Mouse (Mus musculus): ENCODE measurements around the gene Egfem1. TPM values are rescaled to one million over a fixed set of nuclear protein-coding genes. Genes with fewer than 3 reads are reported as not detected.

Egfem1 gene
- polyA plus RNA-seq, 1 experiment, result 12.9 TPM

DNA sequence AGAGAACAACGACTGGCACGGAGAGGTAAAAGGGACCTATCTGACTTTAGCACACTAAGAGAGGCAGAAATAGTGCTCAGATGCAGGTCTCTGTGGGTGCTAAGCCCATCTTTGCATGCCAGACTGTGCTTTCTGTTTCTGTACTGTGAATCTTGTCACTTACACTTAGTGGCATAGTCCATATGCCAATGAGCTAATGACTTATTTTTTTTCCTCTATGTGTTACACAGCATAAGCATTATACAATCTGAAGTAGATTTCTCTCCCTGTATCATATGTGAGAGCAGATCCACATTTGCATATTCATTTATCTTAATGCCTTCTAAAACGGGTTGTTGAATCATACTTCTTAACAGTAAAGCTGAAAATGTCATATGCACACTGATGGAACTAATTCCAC lies 317.2 kb downstream of the Egfem1 start:
- TF ChIP-seq POLR2A (IDR thresholded peaks at IDR 0.05; ENCODE audit: extremely low read depth, insufficient read depth, low read length) (no peak), CTCF (IDR thresholded peaks at IDR 0.05; ENCODE audit: extremely low read depth, insufficient read depth, low read length) (no peak)
- H3K4me3 ChIP-seq (ENCODE audit: insufficient read depth, low read length), result no peak overlapping the region
- peak overlapping the region; percentile 17; the same call in 1 of the 2 replicates for H3K27ac ChIP-seq (ENCODE audit: insufficient read depth, low read length)
- H3K4me1 ChIP-seq (ENCODE audit: control insufficient read depth, insufficient read depth, low read length), result peaks cover 2% of the 10 kb centered on the region; the same call in 1 of the 2 replicates

DNA sequence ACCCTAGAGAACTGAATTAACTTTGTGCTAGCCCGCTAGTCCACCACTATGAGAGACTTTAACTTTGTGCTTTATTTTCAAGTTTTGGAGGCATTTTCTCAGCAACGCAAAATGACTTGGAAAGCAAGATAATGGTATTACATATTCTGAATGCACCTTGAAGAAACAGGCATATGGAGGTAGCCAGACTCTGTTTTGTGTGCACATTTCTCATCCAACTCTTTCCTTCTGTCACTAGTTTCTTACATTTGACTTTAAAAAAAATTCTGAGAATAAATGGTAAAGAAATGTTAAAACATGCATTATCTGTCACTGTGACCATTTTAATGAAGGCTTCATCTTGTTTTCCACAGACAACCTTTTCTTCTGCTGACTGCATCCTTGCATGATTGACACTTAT lies 339.8 kb downstream of the Egfem1 start:
- H3K4me1 ChIP-seq (ENCODE audit: control insufficient read depth, insufficient read depth, low read length), result no peaks in the 10 kb centered on the region
- TF ChIP-seq CTCF (IDR thresholded peaks at IDR 0.05; ENCODE audit: extremely low read depth, insufficient read depth, low read length) (no peak), POLR2A (IDR thresholded peaks at IDR 0.05; ENCODE audit: extremely low read depth, insufficient read depth, low read length) (no peak)
- H3K4me3 ChIP-seq (ENCODE audit: insufficient read depth, low read length), result no peak overlapping the region
- no peak overlapping the region for H3K27ac ChIP-seq (ENCODE audit: insufficient read depth, low read length)

DNA sequence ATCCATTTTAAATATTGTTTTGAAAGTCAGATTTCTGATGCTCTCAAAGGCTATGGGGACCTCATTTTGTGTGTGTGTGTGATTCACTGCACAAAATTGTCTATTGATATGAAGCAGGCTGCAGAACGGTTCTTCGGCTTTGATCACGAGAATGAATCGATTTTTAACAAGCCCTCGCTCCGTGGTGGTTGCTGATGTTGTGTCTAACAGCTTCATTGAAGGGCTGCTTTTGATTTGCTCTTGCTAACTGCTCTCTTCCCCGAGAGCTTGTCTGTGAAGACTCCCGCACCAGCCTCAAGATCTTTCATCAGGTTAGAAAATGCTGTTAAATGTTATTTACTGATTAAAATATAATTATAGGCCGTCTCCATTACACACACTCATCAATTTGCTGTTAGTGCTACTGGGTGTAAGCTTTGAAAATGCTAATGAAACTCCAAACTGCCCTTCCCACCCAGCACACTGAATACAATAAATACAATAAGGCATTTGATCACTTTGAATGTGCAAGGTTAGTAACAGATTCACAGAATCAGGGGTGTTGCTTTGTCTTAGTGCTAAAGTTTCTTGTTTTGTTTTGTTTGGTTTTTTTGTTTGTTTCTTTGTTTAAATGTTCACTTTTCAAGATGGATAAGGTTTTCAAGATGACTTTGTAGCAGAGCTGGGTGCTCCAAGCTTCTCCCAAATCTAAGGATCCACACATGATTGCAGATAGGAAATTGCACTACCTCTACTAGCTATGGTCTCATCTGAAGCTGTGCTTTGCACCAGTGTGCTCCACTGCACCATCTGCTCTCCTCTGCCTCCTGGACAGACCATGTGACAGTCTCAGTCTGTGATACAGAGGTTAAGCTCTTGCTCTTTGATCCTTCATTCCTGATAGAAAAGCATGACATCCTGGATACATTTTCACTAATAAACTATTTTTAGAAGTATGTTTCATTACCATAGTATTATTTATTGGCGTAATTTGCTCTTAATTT lies 350.6 kb downstream of the Egfem1 start:
- Histone ChIP-seq H3K27ac (ENCODE audit: insufficient read depth, low read length) (no peak overlapping the region), H3K4me1 (ENCODE audit: control insufficient read depth, insufficient read depth, low read length) (no peaks in the 10 kb centered on the region; the same call in 1 of the 2 replicates), H3K4me3 (ENCODE audit: insufficient read depth, low read length) (no peak overlapping the region)
- TF ChIP-seq POLR2A (IDR thresholded peaks at IDR 0.05; ENCODE audit: extremely low read depth, insufficient read depth, low read length), result no peak
- no peak for TF ChIP-seq CTCF (IDR thresholded peaks at IDR 0.05; ENCODE audit: extremely low read depth, insufficient read depth, low read length)

DNA sequence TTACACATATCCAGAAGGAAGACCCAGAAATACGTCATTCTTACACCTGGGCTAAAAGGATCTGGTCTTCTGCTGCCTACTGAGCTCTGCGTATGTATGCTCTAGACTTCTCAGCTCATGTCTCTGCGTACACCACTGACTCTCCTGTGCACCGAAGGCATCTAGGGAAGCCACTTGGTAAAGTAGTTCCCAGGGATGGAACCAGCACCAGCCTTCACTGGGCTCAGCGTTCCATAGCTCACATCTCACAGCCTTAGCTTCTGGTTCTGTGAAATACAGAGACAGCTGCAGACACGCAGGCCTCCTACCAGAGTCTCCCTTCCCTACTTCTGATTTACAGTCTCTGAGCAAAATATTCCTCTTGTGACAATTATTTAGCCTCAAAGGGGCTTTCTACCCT lies 361.2 kb downstream of the Egfem1 start:
- TF ChIP-seq POLR2A (IDR thresholded peaks at IDR 0.05; ENCODE audit: extremely low read depth, insufficient read depth, low read length) (no peak), CTCF (IDR thresholded peaks at IDR 0.05; ENCODE audit: extremely low read depth, insufficient read depth, low read length) (no peak)
- Histone ChIP-seq H3K4me3 (ENCODE audit: insufficient read depth, low read length) (no peak overlapping the region), H3K4me1 (ENCODE audit: control insufficient read depth, insufficient read depth, low read length) (peaks cover 2% of the 10 kb centered on the region), H3K27ac (ENCODE audit: insufficient read depth, low read length) (no peak overlapping the region)

DNA sequence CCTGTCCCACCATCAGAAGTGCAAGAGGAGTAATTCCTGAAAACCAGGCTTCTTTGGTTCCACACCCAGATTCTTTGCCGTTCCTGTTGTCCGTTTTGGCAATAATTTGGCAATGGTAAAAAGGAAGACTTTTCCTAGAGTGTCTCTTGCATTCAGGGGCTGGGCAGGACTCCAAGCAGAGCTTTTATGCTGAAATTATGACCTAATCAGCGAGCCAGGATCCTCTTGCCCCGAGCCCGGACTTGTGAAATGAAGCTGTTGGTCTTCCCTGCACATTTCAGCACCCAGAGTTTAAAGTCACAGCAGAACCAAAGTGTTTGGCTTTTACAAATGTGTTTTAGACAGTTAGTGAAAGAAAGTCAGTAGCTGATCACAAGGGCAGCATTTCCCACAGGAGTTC lies 362.8 kb downstream of the Egfem1 start:
- peaks cover 2% of the 10 kb centered on the region for H3K4me1 ChIP-seq (ENCODE audit: control insufficient read depth, insufficient read depth, low read length)
- no peak overlapping the region for H3K27ac ChIP-seq (ENCODE audit: insufficient read depth, low read length)
- TF ChIP-seq CTCF (IDR thresholded peaks at IDR 0.05; ENCODE audit: extremely low read depth, insufficient read depth, low read length) (no peak), POLR2A (IDR thresholded peaks at IDR 0.05; ENCODE audit: extremely low read depth, insufficient read depth, low read length) (no peak)
- H3K4me3 ChIP-seq (ENCODE audit: insufficient read depth, low read length), result no peak overlapping the region

DNA sequence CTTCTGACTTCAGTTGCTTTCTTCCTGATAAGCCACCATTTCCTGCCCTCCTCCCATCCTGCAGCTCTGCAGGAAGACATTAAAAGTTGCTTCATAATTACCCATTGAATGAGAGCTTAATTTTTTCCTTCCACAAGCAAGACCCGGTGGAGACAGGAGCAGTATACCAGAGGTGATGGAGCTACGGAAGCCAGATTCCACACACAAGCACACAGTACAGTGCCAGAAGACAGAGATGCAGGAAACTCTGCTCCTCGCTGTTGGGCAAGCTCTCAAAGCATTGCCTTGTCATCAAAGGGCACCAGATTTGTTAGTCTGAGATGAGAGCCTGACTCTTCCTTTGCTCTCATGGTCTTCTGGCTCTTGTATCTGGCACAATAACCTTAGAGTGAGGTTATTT lies 364.3 kb downstream of the Egfem1 start:
- Histone ChIP-seq H3K4me1 (ENCODE audit: control insufficient read depth, insufficient read depth, low read length) (peaks cover 2% of the 10 kb centered on the region), H3K4me3 (ENCODE audit: insufficient read depth, low read length) (no peak overlapping the region), H3K27ac (ENCODE audit: insufficient read depth, low read length) (no peak overlapping the region)
- no peak for TF ChIP-seq CTCF (IDR thresholded peaks at IDR 0.05; ENCODE audit: extremely low read depth, insufficient read depth, low read length)
- TF ChIP-seq POLR2A (IDR thresholded peaks at IDR 0.05; ENCODE audit: extremely low read depth, insufficient read depth, low read length), result no peak

DNA sequence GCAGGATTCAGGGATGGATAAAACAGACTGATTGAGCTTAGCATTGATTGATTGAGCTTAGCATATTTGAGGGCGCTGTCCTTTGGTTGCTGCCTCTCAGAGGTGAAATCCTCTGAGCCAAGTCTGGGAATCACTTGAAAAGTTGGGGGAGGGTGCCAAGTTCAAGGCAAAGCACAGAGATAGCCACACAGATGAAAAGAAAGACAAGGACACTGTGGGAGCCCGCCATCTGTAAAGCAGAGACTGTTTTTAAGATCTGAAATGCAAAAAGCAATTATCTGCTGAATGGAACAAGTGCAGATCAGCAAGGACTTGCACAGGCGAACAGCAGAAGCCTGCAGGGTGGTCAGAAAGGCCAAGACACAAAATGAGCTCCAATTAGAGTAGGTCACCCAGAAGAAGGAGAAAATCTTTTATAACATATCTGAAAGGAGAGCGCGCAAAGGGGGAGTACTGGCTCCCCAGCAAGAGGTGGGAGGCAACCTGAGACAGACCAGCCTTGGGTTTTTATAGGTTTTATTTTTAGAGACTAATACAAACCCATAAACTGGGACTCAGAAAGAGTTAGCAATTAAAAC lies 367.1 kb downstream of the Egfem1 start:
- Histone ChIP-seq H3K27ac (ENCODE audit: insufficient read depth, low read length) (no peak overlapping the region), H3K4me3 (ENCODE audit: insufficient read depth, low read length) (no peak overlapping the region), H3K4me1 (ENCODE audit: control insufficient read depth, insufficient read depth, low read length) (peaks cover 2% of the 10 kb centered on the region)
- no peak for TF ChIP-seq POLR2A (IDR thresholded peaks at IDR 0.05; ENCODE audit: extremely low read depth, insufficient read depth, low read length)
- TF ChIP-seq CTCF (IDR thresholded peaks at IDR 0.05; ENCODE audit: extremely low read depth, insufficient read depth, low read length), result no peak

DNA sequence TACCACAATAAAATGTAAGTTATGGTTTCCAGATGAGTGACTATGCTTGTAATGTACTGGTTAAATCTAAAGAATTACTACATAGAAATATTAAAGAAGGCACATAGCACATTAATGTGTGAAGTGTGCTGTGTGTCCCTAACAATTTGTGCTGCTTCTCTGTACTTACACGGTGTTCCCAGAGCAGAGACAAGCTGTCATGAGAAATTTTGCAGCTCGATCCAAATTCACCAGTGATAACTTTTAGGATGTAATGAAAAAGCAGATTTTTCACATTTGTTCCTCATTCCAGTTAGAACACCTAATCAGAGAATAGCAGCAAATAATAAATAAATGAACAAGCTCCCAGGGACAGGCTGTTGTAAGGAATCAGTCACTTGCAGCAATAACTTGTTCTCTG lies 416.4 kb downstream of the Egfem1 start:
- TF ChIP-seq CTCF (IDR thresholded peaks at IDR 0.05; ENCODE audit: extremely low read depth, insufficient read depth, low read length) (no peak), POLR2A (IDR thresholded peaks at IDR 0.05; ENCODE audit: extremely low read depth, insufficient read depth, low read length) (no peak)
- Histone ChIP-seq H3K4me3 (ENCODE audit: insufficient read depth, low read length) (no peak overlapping the region), H3K27ac (ENCODE audit: insufficient read depth, low read length) (no peak overlapping the region), H3K4me1 (ENCODE audit: control insufficient read depth, insufficient read depth, low read length) (no peaks in the 10 kb centered on the region; the same call in 1 of the 2 replicates)

DNA sequence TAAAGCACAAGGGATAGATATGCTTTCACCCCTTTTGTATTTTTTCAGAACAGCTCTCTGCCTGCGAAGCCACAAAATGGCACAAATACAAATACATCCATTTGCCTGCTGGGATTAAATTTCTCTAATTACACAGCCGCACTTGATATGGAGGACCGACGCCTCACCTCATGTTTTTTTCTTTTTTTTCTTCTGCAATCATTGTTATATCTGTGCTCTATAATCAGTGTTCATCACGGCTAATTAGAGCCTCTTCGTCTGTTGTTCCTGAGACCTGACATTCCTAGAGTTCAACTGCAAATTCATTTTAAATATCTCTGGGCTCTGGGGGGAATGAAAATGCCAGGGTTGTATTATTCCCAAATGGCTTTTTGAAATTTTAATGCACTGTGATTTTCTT lies 417.4 kb downstream of the Egfem1 start:
- H3K4me1 ChIP-seq (ENCODE audit: control insufficient read depth, insufficient read depth, low read length), result no peaks in the 10 kb centered on the region; the same call in 1 of the 2 replicates
- H3K4me3 ChIP-seq (ENCODE audit: insufficient read depth, low read length), result no peak overlapping the region
- no peak for TF ChIP-seq POLR2A (IDR thresholded peaks at IDR 0.05; ENCODE audit: extremely low read depth, insufficient read depth, low read length)
- no peak for TF ChIP-seq CTCF (IDR thresholded peaks at IDR 0.05; ENCODE audit: extremely low read depth, insufficient read depth, low read length)
- H3K27ac ChIP-seq (ENCODE audit: insufficient read depth, low read length), result no peak overlapping the region

Data from cortical plate, adult 2 months (tissue).